Mouse (Mus musculus) embryonic stem cell, embryonic (primary cell): ENCODE measurements around the gene Ppt1.

Source experiments
- CTCF ChIA-PET, 4 experiments: fragments of 300-600 bp in 2 of 4; fragments of 350-600 bp in 2 of 4; sonication (Branson Sonifier 250); formaldehyde crosslinking; loops; one replicate each; lab custom pipeline; 2022; ENCODE audit warnings: inconsistent platforms in 2 of 4; lab: Charles Lee
- POLR2A ChIA-PET, 4 experiments: fragments of 300-600 bp in 2 of 4; fragments of 350-600 bp in 2 of 4; sonication (Branson Sonifier 250); formaldehyde crosslinking; loops; one replicate each; lab custom pipeline; 2022; ENCODE audit warnings: antibody characterized with exemption in 4 of 4, inconsistent platforms in 1 of 4; lab: Charles Lee

Ppt1 gene

GRCm38 (mm10) chr4:122853691-122854090, 17.6 kb downstream of the Ppt1 start:
- POLR2A ChIA-PET: interaction anchor here in 2 of 4 experiments (0.6 to 0.7 kb wide), 2 partner anchors 18 to 28 kb away, joined by 3 read pairs; partner anchors contain the start of gene Ppt1 (in 1 of the 2)
- CTCF ChIA-PET: interaction anchor here in 1 of 4 experiments (0.6 kb wide), 1 partner anchor 168 kb away, joined by 3 read pairs; no protein-coding TSS in a partner anchor

GRCm38 (mm10) chr4:122854770-122855169, 18.7 kb downstream of the Ppt1 start:
- POLR2A ChIA-PET: interaction anchor here in 2 of 4 experiments (0.6 to 1.9 kb wide), 3 partner anchors 18 to 32 kb away, joined by 3 to 7 read pairs (median 4); partner anchors contain the start of genes Cap1 (in 1 of the 2) and Ppt1 (in 1 of the 2)
- CTCF ChIA-PET: no interaction called here

- POLR2A ChIA-PET: interaction anchor here in 3 of 4 experiments (0.8 to 1.3 kb wide), 7 partner anchors 8 to 28 kb away, joined by 3 to 9 read pairs (median 4); partner anchors contain the start of gene Cap1 (in 2 of the 3)
- CTCF ChIA-PET: interaction anchor here (0.5 to 1.3 kb wide), 5 partner anchors 12 to 1513 kb away, joined by 3 to 9 read pairs (median 3); no protein-coding TSS in a partner anchor
These were observed 21.9 kb downstream of the Ppt1 start for GRCm38 (mm10) chr4:122857909-122858308.

GRCm38 (mm10) chr4:122859096-122859674, 23.1 kb downstream of the Ppt1 start:
- ChIA-PET POLR2A (interaction anchor here in 3 of 4 experiments (0.7 to 1.2 kb wide), 4 partner anchors 9 to 805 kb away, joined by 3 to 5 read pairs (median 4); partner anchors contain the start of gene Cap1 (in 1 of the 3)), CTCF (interaction anchor here in 1 of 4 experiments (1.2 kb wide), 1 partner anchor 11 kb away, joined by 3 read pairs; no protein-coding TSS in a partner anchor)

- POLR2A ChIA-PET: interaction anchor here (0.6 to 3.4 kb wide), 11 partner anchors 8 to 26 kb away, joined by 3 to 17 read pairs (median 5); partner anchors contain the start of genes Cap1 (in 2 of the 4) and Ppt1 (in 2 of the 4)
These were observed 25.8 kb downstream of the Ppt1 start for GRCm38 (mm10) chr4:122861836-122862235.

GRCm38 (mm10) chr4:122868041-122868440, 32.0 kb downstream of the Ppt1 start:
- POLR2A ChIA-PET: interaction anchor here in 3 of 4 experiments (0.9 to 9.1 kb wide), 8 partner anchors 10 to 18 kb away, joined by 3 to 72 read pairs (median 4); partner anchors contain the start of gene Cap1 (in 2 of the 3)

More at GRCm38 (mm10) chr4:122861836-122862235, 25.8 kb downstream of the Ppt1 start:
- CTCF ChIA-PET: interaction anchor here in 2 of 4 experiments (0.6 to 1.6 kb wide), 4 partner anchors 8 to 134 kb away, joined by 3 to 5 read pairs (median 3); no protein-coding TSS in a partner anchor

GRCm38 (mm10) chr4:122870027-122870426, 34.0 kb downstream of the Ppt1 start:
- ChIA-PET CTCF (interaction anchor here (0.5 to 1.2 kb wide), 19 partner anchors 8 to 137 kb away, joined by 3 to 8 read pairs (median 3); partner anchors contain the start of gene Mycl (in 1 of the 4)), POLR2A (interaction anchor here in 3 of 4 experiments (0.6 to 9.5 kb wide), 11 partner anchors 8 to 548 kb away, joined by 3 to 72 read pairs (median 5); partner anchors contain the start of gene Cap1 (in 3 of the 3))

More at GRCm38 (mm10) chr4:122868041-122868440, 32.0 kb downstream of the Ppt1 start:
- CTCF ChIA-PET: interaction anchor here in 2 of 4 experiments (0.5 to 0.6 kb wide), 2 partner anchors 40 to 395 kb away, joined by 3 to 7 read pairs; no protein-coding TSS in a partner anchor

GRCm38 (mm10) chr4:122870741-122871140, 34.7 kb downstream of the Ppt1 start:
- POLR2A ChIA-PET: interaction anchor here in 3 of 4 experiments (0.6 to 9.5 kb wide), 10 partner anchors 8 to 547 kb away, joined by 3 to 72 read pairs (median 4); partner anchors contain the start of gene Cap1 (in 3 of the 3)
- CTCF ChIA-PET: interaction anchor here (0.5 to 1.2 kb wide), 18 partner anchors 8 to 136 kb away, joined by 3 to 8 read pairs (median 4); partner anchors contain the start of gene Mycl (in 1 of the 4)

GRCm38 (mm10) chr4:122871269-122871668, 35.2 kb downstream of the Ppt1 start:
- ChIA-PET POLR2A (interaction anchor here in 2 of 4 experiments (1.1 to 9.5 kb wide), 3 partner anchors 14 to 15 kb away, joined by 3 to 72 read pairs (median 58); partner anchors contain the start of gene Cap1 (in 2 of the 2)), CTCF (no interaction called here)

- ChIA-PET CTCF (no interaction called here), POLR2A (interaction anchor here in 3 of 4 experiments (0.6 to 9.5 kb wide), 5 partner anchors 10 to 46 kb away, joined by 3 to 72 read pairs (median 4); partner anchors contain the start of gene Cap1 (in 2 of the 3))
These were observed 35.9 kb downstream of the Ppt1 start for GRCm38 (mm10) chr4:122871989-122872388.

GRCm38 (mm10) chr4:122873003-122873402, 37.0 kb downstream of the Ppt1 start:
- ChIA-PET POLR2A (interaction anchor here (0.6 to 9.5 kb wide), 10 partner anchors 10 to 178 kb away, joined by 3 to 72 read pairs (median 4); partner anchors contain the start of gene Cap1 (in 3 of the 4)), CTCF (interaction anchor here in 2 of 4 experiments (0.5 to 1.4 kb wide), 4 partner anchors 25 to 230 kb away, joined by 3 to 6 read pairs (median 4); no protein-coding TSS in a partner anchor)

- CTCF ChIA-PET: interaction anchor here in 2 of 4 experiments (0.5 to 1.4 kb wide), 2 partner anchors 25 to 230 kb away, joined by 3 to 6 read pairs; no protein-coding TSS in a partner anchor
- POLR2A ChIA-PET: interaction anchor here in 3 of 4 experiments (0.6 to 9.5 kb wide), 10 partner anchors 11 to 870 kb away, joined by 3 to 72 read pairs (median 4); partner anchors contain the start of gene Cap1 (in 3 of the 3)
These were observed 37.5 kb downstream of the Ppt1 start for GRCm38 (mm10) chr4:122873512-122873911.

- CTCF ChIA-PET: interaction anchor here (0.6 to 1.5 kb wide), 5 partner anchors 8 to 83 kb away, joined by 3 to 4 read pairs (median 3); no protein-coding TSS in a partner anchor
- POLR2A ChIA-PET: interaction anchor here in 2 of 4 experiments (0.7 to 9.5 kb wide), 8 partner anchors 7 to 261 kb away, joined by 3 to 58 read pairs (median 4); partner anchors contain the start of genes Cap1 (in 1 of the 2), Ppie (in 1 of the 2) and Ppt1 (in 1 of the 2)
These were observed 42.5 kb downstream of the Ppt1 start for GRCm38 (mm10) chr4:122878333-122879070.

- CTCF ChIA-PET: interaction anchor here in 1 of 4 experiments (1.1 kb wide), 1 partner anchor 16 kb away, joined by 4 read pairs; no protein-coding TSS in a partner anchor
- POLR2A ChIA-PET: interaction anchor here in 2 of 4 experiments (0.7 to 5.7 kb wide), 5 partner anchors 11 to 569 kb away, joined by 3 to 56 read pairs (median 5); partner anchors contain the start of gene Ppt1 (in 1 of the 2)
These were observed 46.5 kb downstream of the Ppt1 start for GRCm38 (mm10) chr4:122882544-122882943.

- ChIA-PET POLR2A (interaction anchor here in 3 of 4 experiments (0.7 to 6.3 kb wide), 7 partner anchors 9 to 568 kb away, joined by 3 to 72 read pairs (median 40); partner anchors contain the start of gene Ppt1 (in 1 of the 3)), CTCF (interaction anchor here in 1 of 4 experiments (0.5 kb wide), 1 partner anchor 705 kb away, joined by 6 read pairs; no protein-coding TSS in a partner anchor)
These were observed 47.3 kb downstream of the Ppt1 start for GRCm38 (mm10) chr4:122883294-122883693.

GRCm38 (mm10) chr4:122884051-122884450, 48.0 kb downstream of the Ppt1 start:
- POLR2A ChIA-PET: interaction anchor here in 2 of 4 experiments (0.8 to 6.3 kb wide), 6 partner anchors 10 to 46 kb away, joined by 3 to 72 read pairs (median 48); partner anchors contain the start of gene Ppt1 (in 1 of the 2)

More at GRCm38 (mm10) chr4:122884051-122884450, 48.0 kb downstream of the Ppt1 start:
- CTCF ChIA-PET: no interaction called here
